Mouse (Mus musculus) liver, adult 2 months (tissue): Measurements from ENCODE around the gene Cap2.

Experiments
- CTCF ChIP-seq: fragments of 200-500 bp; IDR thresholded peaks from 2 replicates; pipeline ENCODE4 v1.5.1; 2011; ENCODE audit warnings: low read depth, low read length, control low read depth
- POLR2A ChIP-seq: fragments of 200-500 bp; IDR thresholded peaks from 2 replicates; pipeline ENCODE4 v1.6.1; 2011; ENCODE audit warnings: low read length, control low read depth; ENCODE audit not compliant: insufficient read depth; ENCODE audit errors: extremely low read depth

- TF ChIP-seq CTCF, result no peak
- TF ChIP-seq POLR2A, result no peak
These were observed 22.1 kb downstream of the Cap2 start for GRCm38 (mm10) chr13:46523712-46524111.
